Mouse (Mus musculus) cerebral cortex, adult 2 months (tissue): ENCODE data around the gene Ifna2.

Source experiments
- WGBS: fragments of 180-500 bp; shearing (Covaris S2); methylation state at CpG from one replicate; pipeline ENCODE4 v1.1.7; 2018; 5-methylcytosine and 5-hydroxymethylcytosine counted together

Gene Ifna2

DNA sequence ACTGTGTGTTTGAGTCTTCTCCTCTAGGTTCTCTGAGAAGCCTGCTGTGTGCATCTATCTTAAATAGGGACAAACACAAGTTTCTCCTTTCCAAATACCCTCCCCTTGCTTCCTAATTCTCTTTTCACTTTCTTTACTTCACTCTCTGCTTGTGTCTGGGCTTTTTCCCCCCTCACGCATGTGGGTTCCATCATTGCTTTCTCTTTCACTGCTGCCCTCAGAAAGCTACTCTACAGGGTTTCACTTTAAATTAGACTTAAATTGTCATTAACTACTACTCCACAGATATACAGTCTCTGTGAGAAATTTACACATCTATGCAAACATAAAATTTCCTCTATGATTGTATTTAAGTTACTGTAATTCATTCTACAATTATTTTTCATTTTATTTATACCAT lies at the start of gene Ifna2:
Gene Ifna2 (minus strand): TSS at position 101 of the 400 bp plus-strand sequence.
- 91% methylated on average over 1 of the region's 1 CpGs for WGBS

DNA sequence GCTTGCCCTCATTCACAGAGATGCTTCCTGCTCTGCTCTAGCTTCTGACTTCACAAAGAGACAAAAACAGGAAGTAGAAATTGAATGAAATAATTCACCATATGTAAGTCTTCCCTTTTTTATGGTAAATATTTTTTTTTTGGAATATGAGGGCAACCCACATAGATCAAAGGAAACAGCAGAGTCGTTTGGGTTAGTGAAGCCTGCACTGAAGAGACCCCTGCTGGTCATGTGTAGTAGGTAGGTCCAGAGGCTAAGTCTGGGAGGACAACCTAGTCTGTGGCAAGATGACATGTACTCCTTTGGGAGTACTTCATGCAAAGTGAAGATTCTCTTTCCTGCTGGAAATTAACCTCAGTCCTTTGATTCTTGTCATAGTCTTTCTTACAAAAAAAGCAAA lies 43.6 kb upstream of the Ifna2 start:
- 11% methylated on average over 1 of the region's 1 CpGs for WGBS

DNA sequence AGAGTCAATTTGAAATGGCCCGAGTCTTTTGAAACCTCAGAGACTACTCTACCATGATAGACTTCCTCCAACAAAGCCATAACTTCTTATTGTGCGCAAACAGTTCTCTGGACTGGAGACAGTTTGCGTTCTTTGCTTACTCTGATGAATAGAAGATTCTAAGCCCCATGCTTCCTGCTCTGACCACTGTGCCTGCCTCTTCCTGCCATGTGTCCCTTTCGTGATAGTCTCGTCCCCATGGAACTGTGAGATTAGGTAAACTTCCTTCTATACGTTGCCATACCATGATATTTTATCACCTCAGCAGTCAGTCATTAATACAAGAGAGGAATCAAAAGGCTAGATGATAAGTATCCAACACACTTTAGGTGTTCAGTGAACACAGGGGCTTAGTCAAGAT lies 43.0 kb upstream of the Ifna2 start:
- WGBS = 76% methylated on average over 6 of the region's 6 CpGs

DNA sequence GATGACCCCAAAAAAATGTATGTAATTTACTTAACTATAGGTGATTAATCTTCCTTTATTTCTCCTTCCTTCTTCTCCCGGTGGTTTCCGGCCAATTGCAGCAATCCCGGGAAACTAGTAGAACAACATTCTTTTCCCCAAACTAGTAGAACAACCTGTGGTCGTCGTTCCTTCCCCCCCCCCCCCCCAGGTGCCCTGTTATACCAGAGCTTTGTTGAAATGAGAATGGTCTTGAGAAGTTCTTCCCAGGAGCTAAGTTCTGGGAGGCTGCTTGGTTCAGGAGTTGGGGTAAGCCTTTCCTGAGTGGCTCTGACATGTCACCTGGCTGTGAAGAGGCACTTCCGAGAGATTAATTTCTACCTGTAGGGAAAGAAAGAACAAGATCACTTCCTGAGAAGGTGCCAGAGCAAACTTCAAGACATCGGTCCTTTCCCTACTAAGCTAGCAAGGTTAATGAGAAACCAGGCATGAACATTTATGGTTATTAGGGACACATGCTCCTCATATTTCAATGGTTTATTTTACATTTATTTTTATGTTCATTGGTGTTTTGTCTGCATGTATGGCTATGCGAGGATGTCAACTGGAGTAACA lies 39.9 kb upstream of the Ifna2 start:
- 75% methylated on average over 8 of the region's 8 CpGs for WGBS

DNA sequence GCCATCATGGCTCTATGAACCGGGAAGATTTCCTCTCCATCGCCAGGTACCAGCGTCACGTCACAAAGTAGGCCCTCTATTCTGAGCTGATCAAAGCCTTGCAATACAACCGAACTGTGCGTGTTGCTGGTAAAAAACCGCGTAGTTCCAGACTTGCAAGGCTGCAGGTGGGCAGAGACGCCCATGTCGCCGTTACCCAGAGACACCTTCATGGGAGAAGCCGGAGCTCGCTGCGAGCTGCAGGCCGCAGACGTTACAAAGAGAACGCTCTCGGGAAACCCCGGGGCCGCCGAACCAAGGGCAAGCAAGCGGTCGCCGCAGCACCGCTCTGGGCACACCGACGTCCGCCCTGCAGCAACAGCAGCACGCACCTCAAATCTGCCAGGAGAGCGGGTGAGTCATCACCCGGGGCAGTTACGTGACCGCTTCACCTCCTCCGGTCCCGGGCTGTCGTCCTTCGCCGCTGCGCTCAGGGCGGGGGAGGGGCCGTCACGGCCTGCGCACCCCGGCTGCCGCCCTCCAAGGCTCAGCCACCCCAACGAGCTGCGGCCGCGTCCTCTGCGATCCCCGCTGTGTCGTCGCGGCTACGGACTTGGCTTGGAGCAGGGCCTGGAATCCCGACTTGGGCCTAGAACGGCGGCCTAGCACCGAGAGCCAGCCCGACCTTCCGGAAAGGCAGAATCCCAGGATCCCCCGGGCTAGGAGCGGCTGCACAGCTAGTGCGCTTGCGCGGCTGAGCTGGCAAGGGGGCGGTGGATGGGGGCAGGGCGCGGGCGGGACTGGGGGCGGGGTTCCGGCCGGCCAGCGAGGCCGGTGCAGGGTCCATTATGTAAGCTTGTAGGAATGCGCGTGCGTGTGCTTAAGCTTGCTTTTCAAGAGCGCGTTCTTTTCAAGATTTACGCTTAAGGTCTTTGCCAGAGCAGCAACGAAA lies 38.3 kb upstream of the Ifna2 start, which contains the start of the genes Gm26566 and Klhl9:
Gene Gm26566 (plus strand): TSS at position 15 of the 931 bp plus-strand sequence.
Gene Klhl9 (minus strand): TSS at position 675 of the 931 bp plus-strand sequence.
- WGBS = under 1% methylated on average over 82 of the region's 82 CpGs

DNA sequence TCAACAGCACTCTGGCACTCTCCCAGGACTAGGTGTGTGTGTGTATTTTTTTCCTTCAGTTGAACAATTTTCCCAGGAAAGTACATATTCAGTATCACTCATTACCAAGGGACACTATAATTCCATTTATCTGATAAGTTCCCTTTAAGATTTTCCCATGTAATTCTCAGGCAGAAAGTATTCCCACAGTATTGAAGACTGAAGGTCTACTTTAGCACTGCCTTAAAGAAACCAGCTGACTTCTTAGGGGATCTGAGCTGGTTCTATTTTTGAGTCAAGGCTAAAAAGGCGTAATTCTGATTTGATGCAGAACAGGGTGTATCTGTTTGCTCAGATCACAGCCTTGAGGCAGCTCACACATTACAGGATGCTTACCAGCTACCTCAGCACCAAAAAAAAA lies 35.0 kb upstream of the Ifna2 start:
- 0% methylated on average over 1 of the region's 1 CpGs for WGBS

DNA sequence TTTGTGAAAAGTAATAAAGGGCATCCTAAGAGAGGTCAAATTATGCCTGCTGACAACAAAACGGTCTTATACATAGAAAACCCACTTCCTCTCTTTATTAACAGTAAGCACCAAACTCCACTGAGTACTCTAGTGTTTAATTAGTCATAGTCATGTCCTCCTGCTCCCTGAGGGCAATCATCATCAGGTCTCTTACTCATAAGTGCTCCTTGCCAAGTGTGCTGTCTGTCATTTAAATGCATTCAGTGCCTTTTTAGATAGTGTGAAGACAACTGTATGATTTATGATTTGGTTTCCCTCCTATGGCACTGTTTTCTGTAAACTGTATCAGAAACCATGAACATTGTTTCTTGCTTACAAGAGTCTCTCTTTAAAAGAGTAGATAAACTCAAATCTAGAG lies 30.6 kb upstream of the Ifna2 start:
- 76% methylated on average over 1 of the region's 1 CpGs for WGBS

DNA sequence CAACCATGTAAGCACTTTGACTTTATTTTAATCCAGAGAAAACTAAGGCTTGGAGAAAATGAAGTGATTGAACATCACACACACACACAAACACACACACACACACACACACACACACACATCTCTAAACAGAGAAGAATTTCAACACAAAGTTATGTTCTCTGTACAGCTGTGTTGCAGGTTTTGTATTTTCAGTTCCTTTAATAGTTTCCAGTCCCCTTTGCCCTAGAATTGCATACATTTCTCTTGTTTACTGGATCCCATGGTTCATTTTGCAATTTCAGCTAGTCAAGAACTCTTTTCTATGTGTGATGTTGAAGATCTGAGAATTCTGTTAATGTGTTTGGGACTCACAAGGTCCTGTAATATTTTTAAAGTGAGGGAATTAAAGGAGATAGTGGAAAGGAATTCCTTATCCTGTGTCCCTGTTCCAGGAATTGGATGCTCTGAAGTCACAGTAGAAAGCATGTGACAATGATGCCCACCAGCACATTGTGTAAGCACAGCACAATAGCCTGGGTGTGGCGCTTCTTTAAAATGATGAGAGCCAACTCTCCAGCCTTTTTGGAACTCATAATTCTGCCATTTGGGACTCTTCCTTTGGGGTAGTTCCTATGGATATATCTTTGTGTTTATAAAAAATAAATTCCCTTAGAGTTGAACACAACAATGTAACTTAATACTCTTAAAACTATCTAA lies 23.6 kb upstream of the Ifna2 start:
- WGBS = 93% methylated on average over 1 of the region's 1 CpGs

DNA sequence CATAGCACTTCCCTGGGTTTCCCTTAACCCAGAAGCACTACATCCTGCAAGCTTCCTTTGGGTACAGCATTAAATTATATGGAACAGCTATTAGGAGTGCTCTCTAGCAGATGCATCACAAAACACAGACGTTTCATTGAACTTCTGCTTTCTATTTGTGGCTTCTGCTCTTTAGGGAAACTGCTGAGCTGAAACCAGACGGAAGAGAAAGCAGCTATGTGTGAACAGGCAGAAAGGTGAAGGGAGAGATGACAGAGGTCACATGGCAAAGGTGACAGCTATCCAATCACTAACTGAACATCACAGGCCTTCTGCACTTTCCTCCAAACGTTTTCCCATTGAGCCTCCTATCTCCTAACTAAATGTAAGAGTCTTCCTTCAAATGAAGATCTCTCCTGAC lies 22.2 kb upstream of the Ifna2 start:
- 48% methylated on average over 3 of the region's 3 CpGs for WGBS

DNA sequence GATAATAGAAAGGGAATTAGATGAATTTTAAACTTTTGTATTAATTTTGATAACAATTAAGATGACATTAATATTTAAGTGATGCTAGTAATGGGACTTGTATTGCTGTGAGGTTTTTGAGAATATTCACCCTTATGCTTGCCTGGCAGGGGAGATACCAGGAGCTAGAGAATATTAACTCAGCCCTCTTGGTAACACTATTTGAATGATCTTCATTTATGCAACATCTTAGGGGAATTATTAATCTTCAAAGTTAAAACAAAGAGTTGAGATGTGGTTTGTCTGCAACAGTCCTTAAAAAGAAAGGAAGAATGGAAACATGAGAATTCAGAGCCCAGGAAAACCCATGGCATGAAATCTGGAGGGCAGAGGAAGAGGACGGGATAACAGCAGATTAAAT lies 15.6 kb upstream of the Ifna2 start:
- 95% methylated on average over 1 of the region's 1 CpGs for WGBS

DNA sequence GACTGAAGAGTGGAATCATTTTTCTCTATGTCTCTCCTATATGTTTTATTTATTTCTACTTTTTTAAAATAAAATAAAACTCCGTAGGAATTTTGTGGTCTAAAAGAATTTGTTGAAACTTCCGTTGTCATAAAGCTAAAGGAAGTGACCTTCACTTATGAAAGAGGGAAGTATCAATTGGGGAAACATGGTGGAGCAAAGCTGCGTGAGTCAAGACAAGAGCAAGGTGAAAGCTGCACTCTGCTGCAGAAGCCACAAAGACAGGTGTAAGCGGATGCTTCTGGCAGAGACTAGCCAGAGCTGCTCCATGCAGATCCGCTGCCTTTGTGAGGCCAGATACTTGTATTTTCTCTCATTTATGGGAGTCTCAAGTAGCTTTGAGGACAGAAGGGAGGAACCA lies 15.1 kb upstream of the Ifna2 start:
- 83% methylated on average over 5 of the region's 5 CpGs for WGBS

DNA sequence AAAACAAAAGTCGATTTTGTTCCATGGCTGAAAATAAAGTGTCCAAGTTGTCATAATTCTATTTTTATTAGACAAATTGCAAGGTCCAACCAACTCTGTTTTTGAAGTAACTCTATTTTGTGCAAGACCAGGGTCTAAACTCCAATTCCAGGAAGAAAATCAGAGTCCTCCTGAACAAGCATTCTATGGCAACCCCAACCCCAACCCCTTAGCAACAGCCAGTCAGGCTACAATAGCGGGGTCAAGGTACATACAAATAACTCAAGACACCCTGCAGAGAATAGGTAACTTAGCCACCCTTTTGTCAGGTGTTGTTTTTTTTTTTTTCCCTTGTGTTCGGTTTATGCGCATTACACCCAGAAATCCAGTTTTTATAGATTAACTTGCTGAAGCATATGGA lies 14.0 kb upstream of the Ifna2 start:
- 86% methylated on average over 4 of the region's 4 CpGs for WGBS

DNA sequence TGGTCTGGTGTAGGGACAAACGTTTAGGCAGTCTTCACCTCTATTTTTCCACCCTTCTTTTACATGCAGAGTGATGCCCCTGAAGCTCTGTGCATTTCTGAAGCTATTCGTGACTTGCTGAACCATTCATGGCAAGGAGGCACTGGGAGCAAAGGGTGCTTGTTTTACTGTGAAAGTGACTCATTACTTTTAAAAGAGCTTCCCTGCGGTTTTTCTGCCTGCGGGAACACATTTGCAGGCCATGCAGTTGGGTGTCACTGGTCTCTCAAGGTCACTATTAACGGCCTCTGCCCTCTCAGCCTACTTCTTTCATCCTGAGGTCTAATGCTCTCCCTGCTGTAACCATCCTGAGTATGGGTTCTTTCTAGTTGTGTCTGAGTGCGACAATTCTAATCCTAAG lies 13.4 kb upstream of the Ifna2 start:
- WGBS = 72% methylated on average over 6 of the region's 6 CpGs

DNA sequence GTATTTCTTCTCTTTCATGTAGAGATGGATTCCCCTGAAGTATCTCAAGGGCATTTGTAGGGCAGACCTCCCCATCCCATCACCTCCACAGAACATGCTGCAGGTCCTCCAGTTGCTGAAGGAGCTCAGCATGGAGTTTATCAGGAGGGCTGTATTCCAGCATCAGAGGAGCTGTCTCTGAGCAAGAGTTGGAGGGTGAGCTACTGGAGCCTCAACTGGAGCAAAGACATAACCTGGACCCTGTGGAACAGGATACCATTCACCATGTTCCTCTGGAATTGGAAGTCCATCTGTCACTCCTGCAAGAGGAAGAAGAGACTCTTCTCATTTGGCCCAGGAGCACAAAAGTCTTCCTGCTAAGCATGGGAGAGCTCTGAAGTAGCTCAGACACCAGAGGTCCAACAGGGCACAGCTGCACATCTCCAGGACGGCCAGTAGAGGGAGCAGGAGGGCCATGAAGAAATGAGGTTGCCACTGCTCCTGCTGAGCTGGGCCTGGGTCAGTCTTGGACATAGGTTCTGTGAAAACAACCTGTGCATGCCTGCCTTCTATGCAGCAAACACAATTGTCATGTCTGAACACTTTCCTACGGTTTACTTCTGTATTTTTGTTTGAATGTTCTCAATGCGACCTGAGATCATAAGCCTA lies 12.6 kb upstream of the Ifna2 start:
- WGBS = 32% methylated on average over 3 of the region's 3 CpGs

DNA sequence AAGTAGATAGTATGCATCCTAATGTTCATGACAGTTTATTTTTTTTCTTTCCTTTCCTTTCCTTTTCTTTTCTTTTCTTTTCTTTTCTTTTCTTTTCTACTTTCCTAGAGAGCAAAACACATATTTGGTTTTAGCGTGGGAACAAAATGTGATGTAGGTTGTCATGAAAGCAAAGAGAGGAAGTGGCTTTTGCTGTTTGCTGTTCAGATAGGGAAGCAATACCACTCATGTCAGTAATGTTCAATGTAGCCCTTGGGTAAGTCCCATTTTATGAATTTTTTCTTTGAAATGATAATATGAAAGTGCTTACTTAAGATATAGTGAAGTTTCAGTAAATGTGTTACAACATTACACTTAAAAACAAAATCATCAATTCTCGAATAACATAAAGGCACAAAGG lies 9.7 kb upstream of the Ifna2 start:
- 87% methylated on average over 2 of the region's 2 CpGs for WGBS

DNA sequence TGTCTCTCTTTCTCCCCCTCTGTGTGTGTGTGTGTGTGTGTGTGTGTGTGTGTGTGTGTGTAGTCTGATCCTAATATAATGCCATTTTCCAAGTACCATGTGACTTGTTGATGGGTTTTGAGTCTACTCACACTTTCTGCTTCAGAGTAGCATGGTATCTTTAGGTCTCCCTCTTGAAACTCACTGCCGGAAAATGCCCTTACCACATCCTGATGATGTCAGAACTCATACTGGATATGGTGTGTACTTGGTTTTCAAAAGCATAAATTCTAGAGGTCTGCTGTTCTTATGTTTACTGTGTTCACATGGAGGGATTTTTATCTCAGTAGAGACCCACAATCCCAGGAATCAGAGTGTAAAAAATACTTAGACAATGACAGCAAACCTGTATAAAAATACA lies 8.8 kb upstream of the Ifna2 start:
- WGBS = 85% methylated on average over 1 of the region's 1 CpGs

DNA sequence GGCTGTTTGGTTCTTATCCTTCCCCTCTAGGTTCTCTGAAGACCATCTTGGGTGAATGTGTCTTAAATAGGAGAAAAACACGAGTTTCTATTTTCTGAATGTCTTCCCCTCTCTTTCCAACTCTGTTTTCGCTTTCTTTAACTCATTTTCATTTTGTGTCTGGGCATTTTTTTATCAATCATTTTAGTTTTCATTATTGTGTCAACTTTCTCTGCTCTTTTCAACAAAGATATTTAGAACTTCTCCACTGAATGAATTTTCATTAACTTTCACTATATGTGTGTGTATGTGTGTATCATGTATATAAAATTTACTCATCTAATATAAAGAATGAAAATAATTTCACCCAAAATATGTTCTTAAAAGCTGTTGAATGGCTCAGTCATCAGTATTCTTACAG lies 7.5 kb upstream of the Ifna2 start, which contains the start of gene Ifnab:
Gene Ifnab (minus strand): TSS at position 101 of the 400 bp plus-strand sequence.
- 80% methylated on average over 2 of the region's 2 CpGs for WGBS

DNA sequence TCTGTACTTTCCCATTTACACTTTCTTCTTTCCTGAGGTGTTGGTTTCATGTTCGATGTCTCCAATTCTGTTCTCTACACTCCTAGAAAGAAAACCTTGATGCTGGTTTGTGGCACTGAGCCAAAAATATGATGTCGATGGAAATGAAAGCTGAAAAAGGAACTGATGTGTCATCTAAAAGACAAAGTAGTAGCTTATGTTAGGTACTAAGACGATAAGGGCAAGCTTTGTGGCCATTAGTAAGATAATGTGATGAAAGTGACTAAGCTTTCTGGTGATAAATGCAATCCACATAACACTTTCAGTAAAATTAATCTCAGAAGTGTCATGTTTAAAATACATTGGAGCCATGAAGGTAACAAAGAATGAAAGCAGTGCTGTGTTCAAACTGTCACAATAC lies 2.4 kb downstream of the Ifna2 start:
- 47% methylated on average over 3 of the region's 3 CpGs for WGBS

DNA sequence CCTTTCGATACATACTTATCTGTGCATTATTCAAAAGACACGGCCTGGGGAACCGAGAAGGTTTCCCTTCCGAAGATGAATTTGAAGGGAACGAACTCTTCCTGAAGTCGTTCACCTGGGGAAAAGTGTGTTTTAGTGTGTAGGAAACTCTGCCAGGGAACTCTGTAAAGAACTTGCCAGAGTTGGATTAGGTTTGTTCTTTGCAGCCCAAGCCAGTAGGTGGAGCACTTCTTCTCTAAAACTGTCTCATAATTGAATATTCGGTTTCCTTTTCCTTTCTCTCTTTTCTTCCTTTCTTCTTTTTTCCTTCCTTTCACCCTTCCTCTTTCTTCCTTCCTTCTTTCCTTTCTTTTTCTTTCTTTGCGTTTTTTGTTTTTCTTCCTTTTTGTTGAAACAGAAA lies 3.4 kb downstream of the Ifna2 start:
- 52% methylated on average over 8 of the region's 8 CpGs for WGBS

DNA sequence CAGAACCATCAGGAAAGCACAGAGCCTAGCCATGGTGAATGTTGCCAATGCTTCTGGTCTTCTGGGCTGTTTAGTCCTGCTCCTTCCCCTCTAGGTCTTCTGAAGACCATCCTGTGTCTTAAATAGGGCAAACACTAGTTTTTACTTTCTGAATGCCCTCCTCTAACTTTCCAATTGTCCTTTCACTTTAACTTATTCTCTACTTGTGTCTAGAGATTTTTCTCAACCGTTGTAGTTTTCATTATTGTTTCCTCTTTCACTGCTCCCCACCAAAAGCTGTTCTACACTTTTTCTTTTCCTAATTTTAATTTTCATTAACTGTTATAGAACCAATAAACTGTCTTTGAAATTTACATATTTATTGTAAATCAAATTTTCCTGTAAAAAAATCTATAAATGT lies 6.9 kb downstream of the Ifna2 start, which contains the start of gene Ifna16:
Gene Ifna16 (minus strand): TSS at position 101 of the 400 bp plus-strand sequence.
- WGBS = 76% methylated on average over 1 of the region's 1 CpGs

DNA sequence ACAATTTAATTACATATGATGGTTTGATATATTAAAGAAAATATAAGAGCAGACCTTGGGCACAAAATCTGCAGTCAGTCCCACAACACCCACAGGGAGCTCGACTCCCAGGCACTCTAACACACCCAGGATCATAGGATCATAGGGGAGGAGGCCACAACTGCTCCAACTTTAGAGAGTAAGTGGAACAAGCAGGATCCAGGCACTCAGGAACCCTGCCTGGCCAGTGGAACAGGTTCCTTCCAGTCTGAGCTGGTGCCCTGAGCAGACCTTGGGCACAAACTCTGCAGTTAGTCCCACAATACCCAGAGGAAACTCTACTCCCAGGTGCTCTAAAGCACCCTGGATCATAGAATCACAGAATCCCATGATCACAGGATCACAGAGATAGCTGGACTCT lies 28.3 kb downstream of the Ifna2 start:
- WGBS = 66% methylated on average over 1 of the region's 1 CpGs

DNA sequence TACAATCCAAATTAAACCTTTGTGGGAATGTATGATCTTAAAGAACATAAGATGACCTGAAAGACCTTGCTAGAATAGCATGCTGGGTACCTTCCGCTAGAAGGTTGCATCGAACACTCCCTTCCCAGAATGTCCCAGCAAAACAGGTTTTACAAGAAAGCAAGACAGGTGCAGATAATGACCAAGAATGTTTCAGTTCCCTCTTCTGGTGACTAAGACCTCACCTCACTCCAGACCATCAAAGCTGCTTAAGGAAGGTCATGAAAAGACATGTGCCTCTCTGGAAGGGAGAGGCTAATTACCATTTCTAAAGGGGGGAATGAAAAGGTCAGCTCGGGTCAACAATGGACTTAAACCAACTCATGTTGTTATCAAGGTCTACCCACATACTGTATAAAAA lies 30.1 kb downstream of the Ifna2 start:
- WGBS = 73% methylated on average over 3 of the region's 3 CpGs
